Mouse (Mus musculus): ENCODE data around the gene Gm10447.

Gm10447 gene

DNA sequence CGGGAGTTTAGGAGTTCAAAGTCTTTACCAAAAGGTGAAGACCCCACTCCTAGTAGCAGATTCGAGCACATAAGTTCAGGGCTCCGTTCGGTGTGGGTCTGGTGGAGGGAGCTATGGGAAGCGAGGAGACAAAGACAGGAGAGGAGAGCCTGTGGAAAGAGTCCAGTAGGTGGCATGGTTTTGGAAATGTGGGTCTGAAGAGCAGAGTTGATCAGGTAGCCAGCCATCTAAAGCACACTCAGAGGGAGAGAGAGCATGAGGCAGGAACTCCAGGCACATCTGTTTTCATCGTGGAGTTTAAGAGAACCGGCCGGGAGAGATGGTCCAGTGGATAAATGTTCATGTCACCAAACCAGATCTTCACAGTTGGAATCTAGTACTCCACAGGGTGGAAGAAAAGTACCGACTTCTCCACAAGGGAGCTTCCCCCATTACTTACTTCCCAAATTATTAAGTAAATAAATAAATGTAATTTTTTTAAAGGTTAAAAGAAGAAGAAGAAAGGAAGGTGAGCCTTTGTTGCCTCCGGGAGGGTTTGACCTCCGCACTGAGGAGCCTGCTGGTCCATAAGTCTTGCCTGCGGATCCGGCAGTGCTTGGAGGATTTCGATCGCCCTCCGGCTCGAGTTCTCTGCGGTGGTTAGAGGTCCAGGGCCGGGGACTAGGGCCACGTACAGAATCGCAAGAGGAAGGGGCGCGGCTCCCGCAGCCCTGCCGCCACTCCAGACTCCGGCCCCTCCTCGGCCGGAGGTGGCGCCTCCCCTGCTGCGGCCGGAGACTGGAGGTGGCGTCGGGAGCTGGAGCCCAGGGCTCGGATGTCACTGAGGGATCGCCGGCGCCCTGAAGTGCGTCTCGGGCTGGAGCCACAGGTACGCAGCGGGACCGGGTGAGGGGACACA, at the start of gene Gm10447, which contains the start of gene Shroom1:
Gene Gm10447, minus strand, starts transcription at position 637 of the 898 bp plus-strand sequence.
Gene Shroom1, plus strand, starts transcription at position 732 of the 898 bp plus-strand sequence.
- in situ Hi-C loops (cut with MboI, MseI): no loop called here

DNA sequence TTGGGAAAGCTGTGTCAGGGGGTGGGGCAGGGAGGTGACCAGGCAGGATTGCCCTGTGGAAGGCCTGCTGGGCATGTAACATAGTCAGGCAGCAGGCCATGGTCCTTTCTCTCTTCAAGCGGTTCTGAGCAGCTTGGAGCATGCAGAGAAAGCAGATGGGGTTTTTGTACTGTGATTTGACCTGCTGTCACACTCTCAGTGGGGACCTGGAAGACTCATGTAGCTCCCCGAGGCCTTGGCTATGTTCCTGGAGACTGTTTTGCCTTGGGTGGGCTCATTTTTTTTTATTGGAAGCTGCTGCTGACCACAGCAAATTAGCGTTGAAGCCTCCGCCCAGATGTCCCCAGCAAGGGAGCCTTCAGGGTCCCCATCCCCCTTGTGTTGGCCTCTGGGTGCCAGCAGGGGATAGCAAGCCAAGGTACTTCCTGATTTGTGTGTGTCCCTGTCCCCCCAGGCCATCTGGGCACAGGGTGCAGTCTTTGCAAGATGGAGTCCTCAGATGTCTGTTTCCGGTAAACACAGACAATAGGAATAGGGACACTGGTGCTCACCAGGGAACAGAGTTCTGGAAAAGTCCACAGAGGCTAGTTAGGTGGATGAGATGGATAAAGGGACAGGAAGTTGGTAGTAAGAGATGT, 48.2 kb upstream of the Gm10447 start:
- in situ Hi-C loops (cut with MboI, MseI): no loop called here

DNA sequence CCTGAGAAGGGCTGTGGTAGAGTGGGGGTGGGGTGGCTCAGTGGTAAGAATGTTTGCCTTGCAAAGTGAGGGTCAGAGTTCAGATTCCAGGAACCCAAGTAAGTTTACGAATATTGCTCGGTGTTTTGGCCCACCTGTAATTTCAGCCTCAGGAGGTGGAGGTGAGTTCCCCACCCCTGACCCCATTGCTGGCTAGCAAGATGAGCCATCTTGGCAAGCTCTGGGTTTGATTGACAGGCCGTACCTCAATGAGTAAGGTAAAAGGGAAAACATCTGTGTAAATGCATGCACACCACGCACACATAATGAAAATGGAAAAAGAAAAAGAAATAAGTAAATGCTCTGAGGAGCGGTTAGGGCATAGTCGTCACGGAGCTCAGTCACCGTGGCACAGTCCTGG, 47.5 kb upstream of the Gm10447 start:
- in situ Hi-C loops (cut with MboI, MseI): no loop called here

DNA sequence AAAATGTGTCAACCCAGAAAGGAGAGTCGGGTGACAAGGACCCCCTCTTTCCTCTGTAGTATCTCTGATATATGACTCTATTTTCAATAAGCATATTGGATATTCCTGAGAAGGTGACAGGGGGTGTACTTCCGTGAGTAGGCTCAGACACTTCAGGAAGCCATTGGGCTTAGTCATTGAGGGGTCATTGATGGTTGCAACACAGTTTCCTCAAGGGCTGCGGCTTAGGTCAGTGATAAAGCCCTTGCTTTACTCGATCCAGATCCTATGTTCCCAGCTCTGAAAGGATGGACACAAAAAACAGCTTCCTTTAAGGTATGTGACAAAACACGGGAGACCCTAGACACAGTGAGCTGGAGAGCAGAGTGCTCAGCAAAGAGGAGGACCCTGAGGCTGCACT, 46.8 kb upstream of the Gm10447 start:
- in situ Hi-C loops (cut with MboI, MseI): no loop called here

DNA sequence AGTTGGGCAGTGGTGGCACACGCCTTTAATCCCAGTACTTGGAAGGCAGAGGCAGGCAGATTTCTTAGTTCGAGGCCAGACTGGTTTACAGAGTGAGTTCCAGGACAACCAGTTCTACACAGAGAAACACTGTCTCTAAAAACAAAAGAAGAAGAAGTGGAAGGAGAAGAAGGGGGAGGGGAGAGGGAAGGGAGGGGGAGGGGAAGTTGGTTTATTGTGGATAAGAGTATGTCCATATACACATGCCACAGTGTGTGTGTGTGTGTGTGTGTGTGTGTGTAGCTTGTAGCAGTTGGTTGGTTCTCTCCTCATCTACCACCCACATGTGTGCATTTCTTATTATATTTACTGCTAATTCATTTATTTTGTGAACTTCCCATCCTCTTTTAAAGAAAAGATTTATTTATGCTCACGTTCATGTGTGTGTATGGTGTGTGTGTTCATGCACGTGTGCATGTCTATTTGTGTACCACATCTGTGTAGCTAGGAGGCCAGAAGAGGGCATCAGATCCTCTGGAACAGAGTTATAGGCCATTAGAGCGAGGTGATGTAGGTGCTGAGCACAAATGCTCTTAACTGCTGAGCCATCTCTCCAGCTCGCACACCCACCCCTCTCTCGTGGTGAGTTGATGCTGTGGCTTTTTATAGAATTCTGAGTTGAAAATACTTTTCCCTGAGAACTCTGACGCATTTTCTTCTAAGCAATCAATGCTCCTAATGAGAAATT, 45.3 kb upstream of the Gm10447 start:
- in situ Hi-C loops (cut with MboI, MseI): no loop called here

DNA sequence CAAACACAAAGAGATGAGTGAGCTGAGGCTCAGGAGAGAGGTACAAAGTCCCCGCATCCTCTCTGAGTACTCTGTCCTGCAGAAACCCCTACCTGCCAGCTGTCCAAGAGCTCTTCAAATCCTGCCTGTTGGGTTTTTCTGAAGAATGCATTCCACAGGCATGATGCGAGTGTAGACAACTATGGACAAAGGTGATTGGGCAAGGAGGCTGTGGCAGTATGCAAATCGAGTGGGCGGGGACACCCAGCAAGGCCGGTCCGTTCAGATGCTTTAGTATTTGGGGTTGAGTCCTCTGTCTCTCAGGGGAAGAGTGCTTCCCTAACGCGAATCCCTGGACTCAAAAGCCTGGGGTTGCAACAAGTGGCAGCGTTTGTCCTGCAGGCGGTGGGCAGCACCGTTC, 43.7 kb upstream of the Gm10447 start:
- in situ Hi-C loops (cut with MboI, MseI): no loop called here

DNA sequence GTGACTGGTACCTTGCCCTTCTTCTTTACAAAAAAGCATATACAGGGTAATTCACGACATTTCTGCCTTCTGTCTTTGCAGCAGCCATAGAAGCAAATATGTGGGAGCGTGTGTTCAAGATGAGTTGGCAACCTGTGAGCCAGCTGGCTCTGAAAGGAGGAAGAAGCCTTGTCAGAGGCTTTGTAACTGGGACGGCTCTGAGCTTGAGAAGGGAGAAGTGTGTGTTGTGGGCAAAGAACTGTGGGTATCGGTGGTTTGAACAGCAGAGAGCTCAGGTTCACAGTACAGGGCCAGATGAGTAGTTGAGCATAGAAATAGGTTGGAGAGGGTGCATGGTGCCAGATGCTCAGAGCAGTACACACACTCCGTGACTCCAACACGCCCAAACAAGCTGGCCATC, 40.0 kb upstream of the Gm10447 start:
- in situ Hi-C loops (cut with MboI, MseI): no loop called here

DNA sequence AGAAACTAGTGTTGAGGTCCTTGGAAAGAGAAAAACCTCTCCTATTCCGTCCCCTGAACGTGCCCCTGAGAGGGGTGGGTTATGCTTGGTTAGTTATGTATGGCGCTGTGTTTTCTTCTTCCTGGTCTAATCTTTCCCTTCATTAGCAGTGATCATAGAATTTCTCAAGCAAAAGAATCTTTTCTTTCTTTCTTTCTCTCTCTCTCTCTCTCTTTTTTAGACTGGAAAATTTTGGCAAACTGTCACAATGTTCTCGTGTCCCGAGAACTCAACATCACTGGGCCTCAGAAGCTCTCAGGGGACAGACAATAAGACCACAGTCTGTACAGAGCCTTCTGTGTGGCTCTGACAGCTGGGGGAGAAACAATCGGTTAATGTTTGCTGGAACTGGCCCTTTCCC, 38.5 kb upstream of the Gm10447 start:
- in situ Hi-C loops (cut with MboI, MseI): no loop called here

DNA sequence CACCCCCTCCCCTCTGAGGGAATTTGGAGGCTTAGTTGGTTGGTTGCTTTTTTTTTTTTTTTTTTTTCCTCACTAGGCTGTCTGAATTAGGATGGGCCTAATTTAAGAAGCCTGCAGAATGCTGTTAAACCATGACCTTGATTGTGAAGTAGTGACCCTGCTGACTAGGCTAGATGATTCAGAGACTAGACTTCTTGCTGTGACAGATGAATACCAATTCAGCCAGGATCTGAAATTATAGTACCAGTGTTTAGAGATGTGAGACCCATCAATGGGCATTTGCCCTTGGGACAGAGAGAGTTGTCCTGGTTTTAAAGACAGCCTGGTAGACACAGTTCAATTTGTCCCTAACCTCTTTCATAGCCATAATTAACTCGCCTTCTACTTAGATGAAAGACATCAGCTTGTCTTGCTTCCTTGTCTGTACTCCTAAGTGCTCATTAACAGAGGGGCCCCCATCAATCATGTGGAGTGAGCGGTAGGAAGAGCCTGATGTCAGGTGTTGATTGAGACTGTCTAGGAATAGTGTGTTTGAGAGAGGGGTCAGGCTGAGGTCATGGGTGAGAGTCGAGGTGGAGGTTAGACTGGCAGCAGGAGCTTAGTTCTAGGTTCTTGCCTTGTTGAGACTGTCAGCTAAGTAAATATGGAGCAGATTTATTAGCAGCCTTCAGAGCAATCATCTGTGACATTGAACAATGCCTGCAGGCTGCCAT, 36.5 kb upstream of the Gm10447 start:
- in situ Hi-C loops (cut with MboI, MseI): no loop called here

DNA sequence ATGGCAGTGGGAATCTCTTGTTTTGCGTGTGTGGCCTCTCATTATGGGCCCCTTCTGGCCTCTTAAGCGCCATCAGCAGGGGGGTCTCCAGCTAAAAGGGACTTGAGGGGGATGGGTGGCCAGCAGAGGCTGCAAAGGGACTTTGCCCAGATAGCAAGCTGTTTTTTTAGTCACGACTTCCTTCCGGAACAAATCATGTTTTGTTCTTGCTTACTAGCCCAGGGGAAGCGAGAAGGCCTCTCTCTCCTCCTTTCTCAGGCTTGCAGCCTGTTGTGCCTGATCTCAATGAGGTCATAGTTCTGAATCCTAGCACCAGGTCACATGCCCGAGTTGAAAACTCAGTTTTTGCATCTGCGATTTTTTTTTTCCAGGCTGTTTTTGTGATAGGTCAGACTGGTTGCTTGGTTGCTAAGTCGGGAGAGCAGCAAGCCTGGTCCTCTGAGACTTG, 35.1 kb upstream of the Gm10447 start:
- in situ Hi-C loops (cut with MboI, MseI): no loop called here

DNA sequence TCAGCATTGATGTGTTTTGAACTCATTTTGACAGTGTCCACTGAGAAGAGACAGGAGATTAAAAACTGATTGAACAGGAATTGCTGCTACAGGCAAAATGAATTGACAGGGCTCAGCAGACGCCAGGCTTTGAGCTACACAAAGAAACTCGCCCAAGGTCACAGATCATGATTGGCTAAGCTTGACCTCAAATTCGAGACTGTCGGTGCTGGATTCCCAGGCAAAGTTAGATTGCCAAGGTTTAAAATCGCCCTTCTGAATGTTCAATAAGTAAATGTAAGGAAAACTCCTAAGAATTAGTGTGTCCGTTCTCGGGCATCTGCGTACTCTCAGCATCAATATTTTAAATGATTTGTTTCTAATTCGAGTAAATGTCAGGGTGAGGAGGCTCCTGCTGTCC, 32.5 kb upstream of the Gm10447 start:
- in situ Hi-C loops (cut with MboI, MseI): no loop called here

DNA sequence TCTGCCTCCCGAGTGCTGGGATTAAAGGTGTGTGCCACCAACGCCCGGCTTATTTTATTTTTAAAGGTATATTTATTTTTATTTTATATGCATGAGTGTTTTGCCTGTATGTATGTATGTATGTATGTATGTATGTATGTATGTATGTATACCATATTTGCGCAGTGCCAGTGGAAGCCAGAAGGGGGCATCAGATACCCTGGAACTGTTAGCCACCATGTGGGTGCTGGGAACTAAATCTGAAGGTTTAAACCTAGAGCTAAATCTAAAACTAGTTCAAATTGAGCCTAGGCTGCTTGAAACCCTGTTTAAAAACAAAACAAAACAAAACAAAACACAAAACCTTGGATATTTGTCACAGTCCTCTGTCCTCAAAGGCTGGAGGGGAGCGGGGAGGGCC, 32.1 kb upstream of the Gm10447 start:
- in situ Hi-C loops (cut with MboI, MseI): no loop called here

DNA sequence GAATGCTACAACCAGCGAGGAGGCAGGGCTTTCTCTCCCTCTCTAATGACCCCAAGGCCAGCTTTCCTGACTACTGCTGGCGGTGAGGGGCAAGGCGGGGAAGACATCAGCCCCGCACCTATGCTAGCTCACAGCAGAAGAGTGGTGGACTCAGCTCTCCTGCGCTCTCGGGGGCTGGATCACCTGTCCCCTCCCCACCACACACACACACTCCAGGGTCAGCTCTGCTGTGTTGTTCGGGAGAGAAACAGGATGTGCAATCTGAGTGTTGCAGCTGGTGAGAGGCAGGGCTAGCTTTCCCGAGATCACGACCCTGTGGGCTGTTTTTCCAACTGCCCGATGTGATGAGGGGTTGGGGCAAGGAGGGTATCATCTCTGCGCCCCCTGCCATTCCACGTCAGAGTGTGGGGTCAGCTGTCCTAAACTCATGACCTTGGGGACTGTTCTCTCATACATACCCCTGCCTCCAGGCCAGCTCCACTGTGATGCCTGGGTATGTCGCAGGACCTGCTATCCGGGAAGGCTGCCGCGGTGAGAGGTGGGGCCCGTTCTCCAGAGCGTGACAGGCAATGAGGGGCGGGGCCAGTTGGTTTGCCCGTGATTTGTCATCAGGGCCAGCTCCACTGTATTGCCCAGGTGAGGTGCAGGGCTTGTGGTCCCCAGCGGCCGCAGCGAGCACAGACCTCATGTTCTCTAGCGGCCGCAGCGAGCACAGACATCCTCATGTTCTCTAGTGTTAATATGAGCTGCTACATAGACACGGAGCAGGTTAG, 30.1 kb upstream of the Gm10447 start:
- in situ Hi-C loops (cut with MboI, MseI): no loop called here

DNA sequence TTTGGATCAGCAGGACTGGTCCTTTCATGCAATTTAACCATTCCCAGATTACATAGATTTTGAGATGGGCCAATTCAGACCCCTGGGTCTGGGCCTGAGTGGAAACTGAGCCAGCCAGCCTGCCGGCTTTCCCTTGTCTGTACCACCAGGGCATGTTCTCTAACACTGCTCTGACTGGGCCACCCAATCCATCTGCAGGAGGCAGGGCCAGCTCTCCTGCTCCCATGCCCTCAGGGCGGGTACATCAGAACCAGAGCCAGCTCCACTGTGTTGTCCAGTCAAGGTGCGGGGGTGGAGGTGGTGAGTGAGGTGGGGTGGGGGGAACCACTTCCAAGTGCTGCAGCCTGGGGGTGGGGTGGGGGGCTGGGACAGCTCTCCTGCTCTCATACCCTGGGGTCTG, 29.4 kb upstream of the Gm10447 start:
- in situ Hi-C loops (cut with MboI, MseI): no loop called here

DNA sequence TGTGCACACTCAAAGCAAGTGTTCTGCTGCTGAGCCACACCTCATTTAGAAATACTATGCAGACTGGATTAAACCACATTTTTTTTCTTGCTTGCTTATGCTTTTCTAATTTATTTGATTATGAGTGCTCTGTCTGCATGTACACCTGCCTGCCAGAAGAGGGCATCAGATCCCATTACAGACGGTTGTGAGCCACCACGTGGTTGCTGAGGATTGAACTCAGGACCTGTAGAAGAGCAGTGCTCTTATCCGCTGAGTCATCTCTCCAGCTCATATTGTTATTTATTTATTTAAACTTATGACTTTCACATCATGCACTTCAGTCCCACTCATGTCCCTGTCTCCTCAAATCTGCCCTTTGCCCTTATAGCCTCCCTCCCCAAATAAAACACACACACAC, 28.8 kb upstream of the Gm10447 start:
- in situ Hi-C loops (cut with MboI, MseI): no loop called here

DNA sequence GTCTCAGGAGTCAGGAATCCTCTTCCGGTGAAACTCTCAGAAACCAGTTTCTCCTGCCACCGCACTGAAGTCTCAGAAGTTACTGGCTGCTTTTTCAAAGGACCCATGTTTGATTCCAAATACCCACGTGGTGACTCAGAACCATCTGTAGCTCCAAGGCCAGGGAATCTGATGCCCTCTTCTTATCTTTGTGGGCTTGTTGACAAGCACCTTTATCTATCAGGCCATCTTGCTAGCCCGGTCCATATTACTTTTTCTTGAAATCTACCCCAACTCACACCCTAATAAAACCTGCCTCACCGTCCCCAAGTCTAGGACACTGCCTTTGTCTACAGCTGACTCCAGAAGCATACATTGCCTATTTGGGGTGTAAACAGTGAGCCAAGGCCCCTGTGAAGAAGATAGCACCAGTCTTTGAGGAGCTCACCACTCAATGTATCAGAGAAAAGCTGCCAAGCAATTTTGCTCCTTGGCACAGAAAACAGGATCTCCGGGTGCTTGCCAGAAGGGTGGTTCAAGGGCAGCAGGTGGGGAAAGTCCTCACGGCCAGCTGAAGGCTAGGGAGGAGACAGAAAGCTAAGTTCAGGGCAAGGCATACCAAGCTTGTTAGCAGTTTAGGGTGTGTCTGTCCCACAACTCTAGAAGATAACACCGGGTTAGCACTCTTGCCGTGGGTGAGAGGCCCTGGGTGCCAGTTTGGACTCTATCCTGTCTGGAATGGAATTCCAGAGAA, 26.4 kb upstream of the Gm10447 start:
- in situ Hi-C loops (cut with MboI, MseI): no loop called here

DNA sequence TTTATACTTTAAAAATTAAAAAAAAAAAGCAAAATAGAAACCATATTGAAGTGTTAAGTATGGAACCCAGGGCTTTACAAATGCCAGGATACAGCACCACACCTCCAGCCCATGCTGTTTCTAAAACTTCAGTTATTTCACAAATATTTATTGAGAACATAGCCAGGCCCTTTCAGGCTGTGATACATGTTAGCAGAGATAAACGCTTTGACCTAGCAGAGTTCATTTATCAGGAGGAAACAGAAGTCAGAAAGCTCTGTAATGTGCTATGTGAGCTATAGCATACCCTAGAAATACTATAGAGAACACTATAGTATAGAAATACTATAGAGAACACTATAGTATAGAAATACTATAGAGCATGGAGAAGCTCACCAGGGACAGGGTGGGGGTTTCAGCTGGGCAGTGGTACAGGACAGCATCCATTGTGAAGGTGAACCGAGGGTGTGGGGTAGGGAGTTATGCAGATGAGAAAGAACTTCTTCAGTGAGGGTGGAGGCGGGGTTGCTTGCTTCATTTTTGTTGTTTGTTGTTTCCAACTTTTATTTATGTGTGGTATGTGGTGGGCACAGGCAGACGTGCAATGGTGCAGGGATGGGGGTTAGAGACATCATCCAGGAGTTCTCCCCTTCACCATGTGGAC, 24.3 kb upstream of the Gm10447 start:
- in situ Hi-C loops (cut with MboI, MseI): no loop called here

DNA sequence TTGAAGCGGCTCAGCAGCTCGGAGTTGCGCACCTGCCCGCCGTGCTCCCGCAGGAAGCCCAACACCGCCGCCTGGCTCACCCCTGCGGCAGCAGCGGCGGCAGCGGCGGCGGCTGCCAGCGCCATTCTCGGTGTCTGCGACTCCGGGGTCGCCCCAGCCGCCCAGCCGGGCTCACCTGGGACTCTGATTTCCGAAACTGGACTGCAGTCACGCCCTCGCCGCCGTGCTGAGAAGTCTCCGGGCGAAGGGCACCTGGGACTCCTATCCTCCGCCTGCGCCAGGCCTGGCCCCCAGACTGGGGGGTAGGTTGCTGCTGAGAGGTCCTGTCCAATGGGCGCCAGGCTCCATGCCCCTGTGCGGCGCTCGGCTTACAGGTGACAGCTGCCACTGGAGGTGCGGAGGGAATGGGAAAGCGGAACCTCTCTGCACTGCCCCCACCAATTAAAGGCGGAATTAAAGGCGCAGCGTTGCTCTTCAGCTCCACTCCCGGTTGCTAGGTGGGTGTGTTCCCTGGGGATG, 22.9 kb upstream of the Gm10447 start, which contains the start of the genes Gm9945 and Sowaha:
Gene Gm9945, plus strand, starts transcription at position 384 of the 519 bp plus-strand sequence.
Gene Sowaha, minus strand, starts transcription at position 492 of the 519 bp plus-strand sequence.
- in situ Hi-C loops (cut with MboI, MseI): no loop called here

DNA sequence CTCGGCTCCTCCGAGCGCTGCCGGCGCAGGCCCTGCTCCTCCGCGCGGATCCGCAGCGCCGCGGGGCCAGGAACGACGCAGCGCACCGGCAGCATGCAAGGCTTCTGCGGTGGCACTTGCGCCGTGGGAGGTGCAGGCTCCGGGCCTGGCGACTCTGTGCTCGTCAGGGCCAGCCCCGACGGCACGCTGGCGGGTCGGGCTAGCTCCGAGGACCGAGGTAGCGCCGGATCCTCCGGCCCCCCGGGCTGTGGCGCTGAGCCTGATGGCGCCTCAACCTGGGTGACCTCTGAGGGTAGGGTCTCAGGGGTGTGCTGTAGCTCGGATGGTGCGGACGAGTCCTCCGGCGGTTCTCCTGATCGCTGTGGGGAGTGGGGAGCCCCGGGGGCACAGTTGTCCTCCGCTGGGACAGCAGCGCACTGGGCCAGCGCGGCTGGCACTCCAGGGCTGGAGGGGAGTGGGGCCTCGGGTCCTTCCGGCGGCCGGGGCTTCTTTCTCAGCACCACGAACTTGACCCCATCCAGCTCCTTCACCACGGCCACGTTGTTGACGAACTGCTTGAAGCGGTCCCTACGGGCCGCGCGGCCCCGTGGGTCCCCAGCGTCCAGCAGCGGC, 22.4 kb upstream of the Gm10447 start:
- in situ Hi-C loops (cut with MboI, MseI): no loop called here
